Mouse (Mus musculus) thymus, adult 2 months (tissue): Measurements from ENCODE around the gene Setd5.

ENCODE experiments used
- CTCF ChIP-seq: fragments of 200-500 bp; IDR thresholded peaks from 2 replicates; pipeline ENCODE4 v1.5.1; 2012; ENCODE audit warnings: mild to moderate bottlenecking, control low read depth, low read length, moderate library complexity, borderline replicate concordance; ENCODE audit not compliant: control insufficient read depth, poor library complexity, insufficient read depth; ENCODE audit errors: extremely low read depth
- POLR2A ChIP-seq: fragments of 200-500 bp; IDR thresholded peaks from 2 replicates; pipeline ENCODE4 v1.6.1; 2012; ENCODE audit warnings: mild to moderate bottlenecking, low read length, control low read depth, moderate library complexity; ENCODE audit not compliant: control insufficient read depth, poor library complexity, insufficient read depth; ENCODE audit errors: extremely low read depth

DNA sequence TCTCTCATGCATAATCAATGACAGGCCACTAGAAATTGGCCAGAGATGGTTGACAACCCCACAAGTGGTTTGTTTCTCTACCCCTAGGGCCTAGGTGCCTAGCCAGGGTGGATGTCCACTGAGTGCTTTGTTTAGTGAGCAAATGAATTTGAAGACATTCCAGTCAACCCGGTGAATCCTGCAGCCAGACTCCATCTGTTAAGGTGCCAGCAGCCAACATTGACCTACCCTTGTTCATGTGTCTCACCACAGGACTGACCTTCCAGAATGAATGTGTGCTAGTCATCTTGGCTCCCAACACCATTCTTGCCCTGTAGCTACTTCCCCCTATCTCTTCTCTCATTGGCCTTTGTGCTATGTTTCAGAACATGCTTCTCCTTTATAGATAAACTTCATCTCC, 84.8 kb downstream of the Setd5 start:
- TF ChIP-seq CTCF (no peak), POLR2A (no peak)
